Mouse (Mus musculus): ENCODE measurements around the gene Ngfr.

- TF ChIP-seq CTCF (IDR thresholded peaks at IDR 0.05; ENCODE audit: low read depth) (no peak), EP300 (IDR thresholded peaks at IDR 0.05; ENCODE audit: low read depth) (no peak)
Observed at GRCm38 (mm10) chr11:95617785-95618465, 30.4 kb upstream of the Ngfr start.
